Mouse (Mus musculus) liver, adult 2 months (tissue): ENCODE measurements at regions not wholly inside any gene's neighbourhood (a gene's known extent, or its start where the extent isn't known, plus 50 kb on each side); places are given as distances from the start of the nearest gene placed in this dataset.

ENCODE experiments used
- CTCF ChIP-seq: fragments of 200-500 bp; IDR thresholded peaks from 2 replicates; pipeline ENCODE4 v1.5.1; 2011; ENCODE audit warnings: low read depth, low read length, control low read depth
- POLR2A ChIP-seq: fragments of 200-500 bp; IDR thresholded peaks from 2 replicates; pipeline ENCODE4 v1.6.1; 2011; ENCODE audit warnings: low read length, control low read depth; ENCODE audit not compliant: insufficient read depth; ENCODE audit errors: extremely low read depth

DNA sequence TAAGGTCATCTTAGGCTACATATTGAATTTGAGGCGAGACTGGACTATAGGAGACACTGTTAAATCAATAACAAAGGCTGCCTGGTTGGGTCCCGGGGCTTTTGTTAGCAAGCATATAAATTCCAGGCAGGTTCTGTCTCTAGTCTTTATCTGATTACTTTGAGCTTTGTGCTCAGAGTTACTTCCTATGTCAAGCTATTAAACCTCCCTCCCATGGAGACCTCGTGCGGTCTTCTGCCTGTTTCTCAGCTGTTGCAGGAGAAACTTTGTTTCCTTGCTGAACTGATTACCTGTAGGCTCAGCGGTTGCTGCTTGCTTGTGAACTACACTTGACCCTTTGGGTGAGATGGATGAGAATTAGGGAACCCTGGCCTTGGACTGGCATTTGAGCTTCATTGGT is 210.5 kb upstream of the Btg1 start:
- TF ChIP-seq POLR2A: no peak
- no peak for TF ChIP-seq CTCF
